In the genomic region with DNA sequence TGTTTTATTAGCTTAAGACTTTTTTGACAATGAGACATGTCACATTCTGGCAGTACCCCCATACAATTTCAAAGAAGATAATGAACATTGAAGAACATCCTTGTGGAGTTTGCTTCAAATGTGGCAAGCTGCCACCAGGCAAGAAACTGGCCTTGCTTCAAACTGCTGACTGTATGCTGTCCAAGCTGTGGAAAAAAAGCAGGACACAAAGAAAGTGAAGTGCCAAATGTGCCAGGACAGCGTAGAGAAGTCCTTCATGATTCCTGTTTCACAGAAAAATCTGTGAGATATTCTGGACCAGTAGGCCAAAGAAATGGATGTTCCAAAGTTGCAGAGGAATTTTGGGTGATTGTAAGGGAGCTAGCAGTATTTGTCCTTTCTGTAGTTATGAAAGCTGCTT, we compare ENCODE assay signal across 11 mouse cellular contexts. TPM values are rescaled to one million over a fixed set of nuclear protein-coding genes. Genes with fewer than 3 reads are reported as not detected.
DNase-seq lines count a peak whose midpoint lies in the region; ATAC-seq and TF ChIP-seq lines count a peak whose summit lies in the region.
"Had no signal": no experiment of that assay in that cellular context is flagged by ENCODE, and none has a peak within 500 bp of the region (broad histone marks: within the 10 kb centered on the region; RNA-seq: fewer than 3 reads in every experiment).

No protein-coding gene starts in this region.

- no peak overlapping the region for H3K4me3 ChIP-seq in hindbrain, embryonic 14.5 days (replicated peaks; ENCODE audit: low read length)
- H3K4me3 ChIP-seq in hindbrain, embryonic 13.5 days = no peak overlapping the region
- H3K4me3 ChIP-seq in midbrain, postnatal 0 days (ENCODE audit: low read depth, low read length) = no peak overlapping the region
- H3K4me3 ChIP-seq in midbrain, embryonic 11.5 days (ENCODE audit: low read depth, low read length) = no peak overlapping the region
- no peak overlapping the region for H3K4me3 ChIP-seq in cerebellum, adult 2 months (replicated peaks; ENCODE audit: insufficient read depth, low read depth, low read length)
- H3K4me3 ChIP-seq in limb, embryonic 10.5 days = no peak overlapping the region
- H3K4me3 ChIP-seq: hindbrain, embryonic 10.5 days; midbrain, embryonic 10.5 days had no signal

- H3K9me3 ChIP-seq in hindbrain, embryonic 14.5 days (ENCODE audit: control insufficient read depth, low read length) = no peaks in the 10 kb centered on the region
- H3K9me3 ChIP-seq in hindbrain, embryonic 13.5 days = no peaks in the 10 kb centered on the region
- no peaks in the 10 kb centered on the region for H3K9me3 ChIP-seq in midbrain, postnatal 0 days (ENCODE audit: low read length)
- H3K9me3 ChIP-seq in midbrain, embryonic 11.5 days (ENCODE audit: control insufficient read depth, low read length) = no peaks in the 10 kb centered on the region
- no peaks in the 10 kb centered on the region for H3K9me3 ChIP-seq in limb, embryonic 10.5 days (replicated peaks)
- H3K9me3 ChIP-seq: hindbrain, embryonic 10.5 days; midbrain, embryonic 10.5 days had no signal

- TF ChIP-seq POLR2A in cerebellum, adult 2 months (IDR thresholded peaks at IDR 0.05; ENCODE audit: borderline replicate concordance, insufficient read depth, low read length) = no peak

- no peak for TF ChIP-seq CTCF in midbrain, postnatal 0 days (IDR thresholded peaks at IDR 0.05)
- no peak for TF ChIP-seq CTCF in cerebellum, adult 2 months (IDR thresholded peaks at IDR 0.05; ENCODE audit: borderline replicate concordance, insufficient read depth, low read depth, low read length)

- H3K9ac ChIP-seq in hindbrain, embryonic 14.5 days = no peak overlapping the region
- H3K9ac ChIP-seq in hindbrain, embryonic 13.5 days = no peak overlapping the region
- no peak overlapping the region for H3K9ac ChIP-seq in midbrain, postnatal 0 days (replicated peaks; ENCODE audit: low read length, poor library complexity, severe bottlenecking)
- H3K9ac ChIP-seq in midbrain, embryonic 11.5 days (ENCODE audit: low read length) = no peak overlapping the region

- H3K36me3 ChIP-seq in hindbrain, embryonic 14.5 days (replicated peaks; ENCODE audit: control insufficient read depth, insufficient read depth) = no peaks in the 10 kb centered on the region; the same call in 1 of the 2 replicates
- H3K36me3 ChIP-seq in hindbrain, embryonic 13.5 days = no peaks in the 10 kb centered on the region
- no peaks in the 10 kb centered on the region for H3K36me3 ChIP-seq in midbrain, postnatal 0 days (ENCODE audit: insufficient read depth, low read length)
- no peaks in the 10 kb centered on the region for H3K36me3 ChIP-seq in midbrain, embryonic 11.5 days (ENCODE audit: control insufficient read depth, insufficient read depth, low read length)
- H3K36me3 ChIP-seq in limb, embryonic 10.5 days = no peaks in the 10 kb centered on the region; the same call in 1 of the 2 replicates
- H3K36me3 ChIP-seq: hindbrain, embryonic 10.5 days; midbrain, embryonic 10.5 days had no signal

- 86% methylated on average over 1 of the region's 1 CpGs for WGBS in hindbrain, embryonic 14.5 days
- WGBS in hindbrain, embryonic 13.5 days = 74% methylated on average over 1 of the region's 1 CpGs
- 76% methylated on average over 1 of the region's 1 CpGs for WGBS in midbrain, postnatal 0 days
- WGBS in midbrain, embryonic 11.5 days = 93% methylated on average over 1 of the region's 1 CpGs
- WGBS in cerebellum, adult 2 months = 8% methylated on average over 1 of the region's 1 CpGs
- WGBS in limb, embryonic 10.5 days = 95% methylated on average over 1 of the region's 1 CpGs

- no peaks in the 10 kb centered on the region for H3K27me3 ChIP-seq in hindbrain, embryonic 14.5 days (ENCODE audit: control insufficient read depth, insufficient read depth, low read length)
- no peaks in the 10 kb centered on the region for H3K27me3 ChIP-seq in hindbrain, embryonic 13.5 days
- no peaks in the 10 kb centered on the region for H3K27me3 ChIP-seq in midbrain, postnatal 0 days (ENCODE audit: insufficient read depth, low read length)
- H3K27me3 ChIP-seq in midbrain, embryonic 11.5 days (ENCODE audit: control insufficient read depth, insufficient read depth, low read length) = no peaks in the 10 kb centered on the region
- no peaks in the 10 kb centered on the region for H3K27me3 ChIP-seq in cerebellum, adult 2 months (ENCODE audit: control insufficient read depth, insufficient read depth, low read length)
- no peaks in the 10 kb centered on the region for H3K27me3 ChIP-seq in limb, embryonic 10.5 days (ENCODE audit: low read depth, poor library complexity, severe bottlenecking)

- H3K4me2 ChIP-seq in hindbrain, embryonic 14.5 days (replicated peaks) = no peak overlapping the region
- no peak overlapping the region for H3K4me2 ChIP-seq in hindbrain, embryonic 13.5 days
- H3K4me2 ChIP-seq in midbrain, postnatal 0 days (ENCODE audit: low read depth, low read length, poor library complexity, severe bottlenecking) = no peak overlapping the region
- H3K4me2 ChIP-seq in midbrain, embryonic 11.5 days = no peak overlapping the region

- H3K4me1 ChIP-seq in hindbrain, embryonic 14.5 days (replicated peaks; ENCODE audit: control insufficient read depth, insufficient read depth, low read length) = no peaks in the 10 kb centered on the region
- no peaks in the 10 kb centered on the region for H3K4me1 ChIP-seq in hindbrain, embryonic 13.5 days (replicated peaks)
- H3K4me1 ChIP-seq in midbrain, postnatal 0 days (ENCODE audit: insufficient read depth, low read length) = no peaks in the 10 kb centered on the region
- H3K4me1 ChIP-seq in midbrain, embryonic 11.5 days (ENCODE audit: control insufficient read depth, insufficient read depth, low read length) = no peaks in the 10 kb centered on the region
- H3K4me1 ChIP-seq in cerebellum, adult 2 months (ENCODE audit: control insufficient read depth, insufficient read depth, low read length) = no peaks in the 10 kb centered on the region
- no peaks in the 10 kb centered on the region for H3K4me1 ChIP-seq in limb, embryonic 10.5 days
- H3K4me1 ChIP-seq: hindbrain, embryonic 10.5 days; midbrain, embryonic 10.5 days had no signal

- DNase-seq in hindbrain, embryonic 14.5 days (ENCODE audit: low spot score) = no peak
- peak; percentile 65 for DNase-seq in midbrain, postnatal 0 days (ENCODE audit: low spot score)
- DNase-seq in midbrain, embryonic 11.5 days (ENCODE audit: low spot score, missing footprints) = no peak
- DNase-seq in cerebellum, adult 2 months = peak; percentile 55 to 67
- DNase-seq in ovary, postnatal 36 days (ENCODE audit: low spot score) = peak; percentile 31
- no peak for DNase-seq in limb, embryonic 10.5 days (ENCODE audit: low spot score)
- no peak for DNase-seq in embryo, embryonic 10.5 days (ENCODE audit: low spot score)
- DNase-seq: thymus, postnatal 25 days had no signal

- H3K27ac ChIP-seq in hindbrain, embryonic 14.5 days = 0 out of 2 replicates have a peak overlapping the region, but pooled peaks have one; percentile 29
- H3K27ac ChIP-seq in hindbrain, embryonic 13.5 days = no peak overlapping the region
- no peak overlapping the region for H3K27ac ChIP-seq in midbrain, postnatal 0 days (ENCODE audit: low read depth, low read length)
- H3K27ac ChIP-seq in midbrain, embryonic 11.5 days (ENCODE audit: low read depth, low read length) = no peak overlapping the region
- H3K27ac ChIP-seq in cerebellum, adult 2 months (ENCODE audit: insufficient read depth, low read length) = no peak overlapping the region
- H3K27ac ChIP-seq in limb, embryonic 10.5 days = no peak overlapping the region
- H3K27ac ChIP-seq: hindbrain, embryonic 10.5 days; midbrain, embryonic 10.5 days had no signal

- no peak for ATAC-seq in hindbrain, embryonic 14.5 days (ENCODE audit: low FRiP score)
- ATAC-seq in hindbrain, embryonic 13.5 days (ENCODE audit: low FRiP score) = no peak
- no peak for ATAC-seq in midbrain, postnatal 0 days (ENCODE audit: low FRiP score)
- no peak for ATAC-seq in midbrain, embryonic 11.5 days (ENCODE audit: low FRiP score)

RNA-seq across cellular contexts. Expression of a gene that starts 57.8 kb away (rescaled TPM):
- polyA plus RNA-seq in hindbrain, embryonic 14.5 days (2014; fragmentation: Nextera tagmentation; extraction: Ambion mirVana) = 189 and 216 TPM in 2 replicates
- polyA plus RNA-seq in hindbrain, embryonic 13.5 days (2015; fragmentation: Nextera tagmentation; extraction: Ambion mirVana) = 156 and 166 TPM in 2 replicates
- 290 and 293 TPM in 2 replicates for total RNA-seq in midbrain, postnatal 0 days (2014; rRNA removed)
- 221 and 225 TPM in 2 replicates for polyA plus RNA-seq in midbrain, postnatal 0 days (2015; fragmentation: Nextera tagmentation; extraction: Ambion mirVana)
- polyA plus RNA-seq in midbrain, embryonic 11.5 days (2014; fragmentation: Nextera tagmentation; extraction: Ambion mirVana) = 80.1 and 81.4 TPM in 2 replicates
- polyA plus RNA-seq in cerebellum, adult 2 months (2012; rRNA removed) = 559 and 576 TPM in 2 replicates
- polyA plus RNA-seq in limb, embryonic 10.5 days (2016; fragmentation: Nextera tagmentation; extraction: Ambion mirVana) = 37.3 and 43.9 TPM in 2 replicates

Comparison
In these comparisons a context has a peak if more than half of its experiments do, and no peak if none do; other contexts are left out.
1. DNase-seq: peak in midbrain, postnatal 0 days (single experiment), cerebellum, adult 2 months (2 of 2) and ovary, postnatal 36 days (single experiment); none in hindbrain, embryonic 14.5 days (single experiment), midbrain, embryonic 11.5 days (single experiment), limb, embryonic 10.5 days (single experiment) and embryo, embryonic 10.5 days (single experiment).